ENCODE assay signal across 8 mouse cellular contexts in genomic region chr7:142510021-142510777, GRCm38 (mm10). TPM values are rescaled to one million over a fixed set of nuclear protein-coding genes. Genes with fewer than 3 reads are reported as not detected.
DNase-seq lines count a peak whose midpoint lies in the region; ATAC-seq and TF ChIP-seq lines count a peak whose summit lies in the region.

No protein-coding gene starts in this region.

- peaks cover 32% of the 10 kb centered on the region for H3K4me1 ChIP-seq in lung, embryonic 14.5 days (ENCODE audit: insufficient read depth)
- peaks cover 24% of the 10 kb centered on the region for H3K4me1 ChIP-seq in forebrain, embryonic 13.5 days
- H3K4me1 ChIP-seq in limb, embryonic 14.5 days (ENCODE audit: control insufficient read depth, insufficient read depth, low read length) = peaks cover 51% of the 10 kb centered on the region
- H3K4me1 ChIP-seq in stomach, embryonic 15.5 days = peaks cover 26% of the 10 kb centered on the region

- no peaks in the 10 kb centered on the region for H3K27me3 ChIP-seq in lung, embryonic 14.5 days (ENCODE audit: insufficient read depth, low read length)
- no peaks in the 10 kb centered on the region for H3K27me3 ChIP-seq in forebrain, embryonic 13.5 days
- H3K27me3 ChIP-seq in limb, embryonic 14.5 days (ENCODE audit: control insufficient read depth, insufficient read depth, low read length) = no peaks in the 10 kb centered on the region
- H3K27me3 ChIP-seq in stomach, embryonic 15.5 days (replicated peaks) = no peaks in the 10 kb centered on the region

- no peak for TF ChIP-seq CTCF in lung, embryonic 14.5 days (IDR thresholded peaks at IDR 0.05; ENCODE audit: low read depth)

- H3K9ac ChIP-seq in lung, embryonic 14.5 days = peak overlapping the region; percentile 20; the same call in 1 of the 2 replicates
- no peak overlapping the region for H3K9ac ChIP-seq in forebrain, embryonic 13.5 days
- peak overlapping the region; percentile 32; the same call in 1 of the 2 replicates for H3K9ac ChIP-seq in limb, embryonic 14.5 days (ENCODE audit: low read depth, low read length, severe bottlenecking)
- H3K9ac ChIP-seq in stomach, embryonic 15.5 days = no peak overlapping the region

- no peak overlapping the region for H3K4me3 ChIP-seq in lung, embryonic 14.5 days (ENCODE audit: low read depth, low read length)
- H3K4me3 ChIP-seq in forebrain, embryonic 13.5 days = no peak overlapping the region
- H3K4me3 ChIP-seq in limb, embryonic 14.5 days (replicated peaks; ENCODE audit: low read length) = no peak overlapping the region
- no peak overlapping the region for H3K4me3 ChIP-seq in stomach, embryonic 15.5 days (replicated peaks)

- H3K36me3 ChIP-seq in lung, embryonic 14.5 days (ENCODE audit: insufficient read depth) = no peaks in the 10 kb centered on the region
- no peaks in the 10 kb centered on the region for H3K36me3 ChIP-seq in forebrain, embryonic 13.5 days (ENCODE audit: poor library complexity, severe bottlenecking)
- H3K36me3 ChIP-seq in limb, embryonic 14.5 days (ENCODE audit: control insufficient read depth, insufficient read depth, low read length) = no peaks in the 10 kb centered on the region
- no peaks in the 10 kb centered on the region for H3K36me3 ChIP-seq in stomach, embryonic 15.5 days

- peak overlapping the region; percentile 88 for H3K27ac ChIP-seq in lung, embryonic 14.5 days (ENCODE audit: low read depth)
- peak overlapping the region; percentile 59 for H3K27ac ChIP-seq in forebrain, embryonic 13.5 days
- H3K27ac ChIP-seq in limb, embryonic 14.5 days (replicated peaks; ENCODE audit: low read depth, low read length) = peak overlapping the region; percentile 96
- peak overlapping the region; percentile 95 for H3K27ac ChIP-seq in stomach, embryonic 15.5 days

- ATAC-seq in lung, embryonic 14.5 days (ENCODE audit: insufficient read depth) = peak; percentile 55; the same call in 1 of the 2 replicates
- ATAC-seq in forebrain, embryonic 13.5 days = no peak; the same call in 1 of the 2 replicates
- ATAC-seq in limb, embryonic 14.5 days (ENCODE audit: low FRiP score, low read depth) = peak; percentile 70
- no peak for ATAC-seq in stomach, embryonic 15.5 days (ENCODE audit: insufficient read depth, low FRiP score, low read depth)
- no peak for ATAC-seq in granulocyte monocyte progenitor cell, adult 5-6 weeks (replicated peaks; ENCODE audit: poor library complexity, severe bottlenecking)

- peak; percentile 76 for DNase-seq in lung, embryonic 14.5 days
- DNase-seq in lung, postnatal 25 days (ENCODE audit: low spot score) = no peak
- DNase-seq in limb, embryonic 14.5 days (ENCODE audit: low spot score) = peak; percentile 77
- no peak for DNase-seq in cerebellum, adult 11-12 months
- DNase-seq in urinary bladder, adult 2 months (ENCODE audit: low spot score) = no peak

- 10% methylated on average over 12 of the region's 12 CpGs for WGBS in lung, embryonic 14.5 days
- 13% methylated on average over 12 of the region's 12 CpGs for WGBS in forebrain, embryonic 13.5 days
- 12% methylated on average over 12 of the region's 12 CpGs for WGBS in limb, embryonic 14.5 days
- 17% methylated on average over 12 of the region's 12 CpGs for WGBS in stomach, embryonic 15.5 days

- no peak for TF ChIP-seq POLR2A in limb, embryonic 14.5 days (IDR thresholded peaks at IDR 0.05; ENCODE audit: borderline replicate concordance, extremely low read depth, insufficient read depth, insufficient read length)

- no peak overlapping the region for H3K4me2 ChIP-seq in lung, embryonic 14.5 days
- H3K4me2 ChIP-seq in forebrain, embryonic 13.5 days = peak overlapping the region; percentile 18; the same call in 1 of the 2 replicates
- no peak overlapping the region for H3K4me2 ChIP-seq in limb, embryonic 14.5 days (replicated peaks; ENCODE audit: low read depth, low read length, severe bottlenecking)
- no peak overlapping the region for H3K4me2 ChIP-seq in stomach, embryonic 15.5 days

- H3K9me3 ChIP-seq in lung, embryonic 14.5 days (ENCODE audit: low read depth, low read length) = no peaks in the 10 kb centered on the region
- H3K9me3 ChIP-seq in forebrain, embryonic 13.5 days (replicated peaks) = no peaks in the 10 kb centered on the region
- H3K9me3 ChIP-seq in limb, embryonic 14.5 days (ENCODE audit: control insufficient read depth, low read length) = no peaks in the 10 kb centered on the region
- H3K9me3 ChIP-seq in stomach, embryonic 15.5 days = no peaks in the 10 kb centered on the region

RNA-seq across cellular contexts. Expression of gene Tnnt3, which starts 11.6 kb away (rescaled TPM):
- polyA plus RNA-seq in lung, embryonic 14.5 days (2014; fragmentation: Nextera tagmentation; extraction: Ambion mirVana) = 1.5 and 2.5 TPM in 2 replicates
- 0.28 and 0.77 TPM in 2 replicates for polyA plus RNA-seq in forebrain, embryonic 13.5 days (2015; fragmentation: Nextera tagmentation; extraction: Ambion mirVana)
- polyA plus RNA-seq in limb, embryonic 14.5 days (2012; rRNA removed) = 42.5 and 114 TPM in 2 replicates
- polyA plus RNA-seq in limb, embryonic 14.5 days (2014; fragmentation: Nextera tagmentation; extraction: Ambion mirVana) = 101 and 183 TPM in 2 replicates
- polyA plus RNA-seq in stomach, embryonic 15.5 days (2015; fragmentation: Nextera tagmentation; extraction: Ambion mirVana) = 4.6 and 11.8 TPM in 2 replicates
- total RNA-seq in granulocyte monocyte progenitor cell, adult 5-6 weeks (2014; fragmentation: Nextera tagmentation) = not detected in 2 replicates
- total RNA-seq in granulocyte monocyte progenitor cell, adult 5-6 weeks (2017) = not detected in 2 replicates
- 74.3 and 79.9 TPM in 2 replicates for polyA plus RNA-seq in urinary bladder, adult 2 months (2012; rRNA removed)

RNA-seq across cellular contexts. Expression of gene Mrpl23, which starts 22.3 kb away (rescaled TPM):
- polyA plus RNA-seq in lung, embryonic 14.5 days (2014; fragmentation: Nextera tagmentation; extraction: Ambion mirVana) = 20.3 and 31.0 TPM in 2 replicates
- 16.2 and 16.5 TPM in 2 replicates for polyA plus RNA-seq in forebrain, embryonic 13.5 days (2015; fragmentation: Nextera tagmentation; extraction: Ambion mirVana)
- 94.6 and 97.2 TPM in 2 replicates for polyA plus RNA-seq in limb, embryonic 14.5 days (2012; rRNA removed)
- polyA plus RNA-seq in limb, embryonic 14.5 days (2014; fragmentation: Nextera tagmentation; extraction: Ambion mirVana) = 30.0 and 40.8 TPM in 2 replicates
- 21.9 and 26.2 TPM in 2 replicates for polyA plus RNA-seq in stomach, embryonic 15.5 days (2015; fragmentation: Nextera tagmentation; extraction: Ambion mirVana)
- 20.4 and 53.9 TPM in 2 replicates for total RNA-seq in granulocyte monocyte progenitor cell, adult 5-6 weeks (2014; fragmentation: Nextera tagmentation)
- total RNA-seq in granulocyte monocyte progenitor cell, adult 5-6 weeks (2017) = 0.31 and 39.0 TPM in 2 replicates
- polyA plus RNA-seq in urinary bladder, adult 2 months (2012; rRNA removed) = 76.2 and 102 TPM in 2 replicates

RNA-seq across cellular contexts. Expression of gene Lsp1, which starts 49.6 kb away (rescaled TPM):
- polyA plus RNA-seq in lung, embryonic 14.5 days (2014; fragmentation: Nextera tagmentation; extraction: Ambion mirVana) = 98.0 and 99.6 TPM in 2 replicates
- 4.2 TPM in 2 replicates for polyA plus RNA-seq in forebrain, embryonic 13.5 days (2015; fragmentation: Nextera tagmentation; extraction: Ambion mirVana)
- 102 TPM in 2 replicates for polyA plus RNA-seq in limb, embryonic 14.5 days (2012; rRNA removed)
- polyA plus RNA-seq in limb, embryonic 14.5 days (2014; fragmentation: Nextera tagmentation; extraction: Ambion mirVana) = 45.8 and 48.0 TPM in 2 replicates
- polyA plus RNA-seq in stomach, embryonic 15.5 days (2015; fragmentation: Nextera tagmentation; extraction: Ambion mirVana) = 196 and 211 TPM in 2 replicates
- 41.4 and 58.5 TPM in 2 replicates for total RNA-seq in granulocyte monocyte progenitor cell, adult 5-6 weeks (2014; fragmentation: Nextera tagmentation)
- total RNA-seq in granulocyte monocyte progenitor cell, adult 5-6 weeks (2017) = 50.3 and 51.9 TPM in 2 replicates
- 379 and 420 TPM in 2 replicates for polyA plus RNA-seq in urinary bladder, adult 2 months (2012; rRNA removed)

Comparison
In these comparisons a context has a peak if more than half of its experiments do, and no peak if none do; other contexts are left out.
1. DNase-seq: peak in lung, embryonic 14.5 days (single experiment) and limb, embryonic 14.5 days (single experiment); none in lung, postnatal 25 days (single experiment), cerebellum, adult 11-12 months (single experiment) and urinary bladder, adult 2 months (single experiment).
2. ATAC-seq: peak in lung, embryonic 14.5 days (single experiment) and limb, embryonic 14.5 days (single experiment); none in forebrain, embryonic 13.5 days (single experiment), stomach, embryonic 15.5 days (single experiment) and granulocyte monocyte progenitor cell, adult 5-6 weeks (single experiment).
3. H3K9ac ChIP-seq: peak in lung, embryonic 14.5 days (single experiment) and limb, embryonic 14.5 days (single experiment); none in forebrain, embryonic 13.5 days (single experiment) and stomach, embryonic 15.5 days (single experiment).
4. Peak in every context shown above with its lines, with median percentiles within 50 percentile points of each other: H3K27ac ChIP-seq.